Mouse (Mus musculus): ENCODE results near the gene Gm20388.

DNA sequence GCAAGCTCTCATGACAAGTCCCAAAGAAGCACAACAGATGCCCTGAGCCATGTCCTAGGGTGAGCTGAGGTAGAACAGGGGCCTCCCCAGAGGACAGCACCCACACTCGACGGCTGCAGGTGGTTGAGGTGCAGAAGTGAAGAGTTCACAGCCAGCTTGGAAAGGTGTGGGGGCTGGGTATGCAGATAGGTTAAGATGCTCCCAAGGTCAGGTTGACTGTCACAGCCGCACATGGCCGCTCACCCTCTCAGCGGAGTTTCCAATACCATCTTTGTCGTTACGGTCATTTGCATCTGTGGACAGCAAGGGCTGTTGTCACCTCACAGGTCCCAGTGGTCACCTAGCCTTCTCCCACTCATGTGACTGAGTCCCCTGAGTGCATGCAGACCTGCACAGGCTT lies 480.0 kb downstream of the Gm20388 start:
- no peak for TF ChIP-seq CTCF (IDR thresholded peaks at IDR 0.05; ENCODE audit: extremely low read depth, insufficient read depth, low read length)
- TF ChIP-seq POLR2A (IDR thresholded peaks at IDR 0.05; ENCODE audit: extremely low read depth, insufficient read depth, low read length) = no peak

Data from cortical plate, adult 2 months (tissue).